Mouse (Mus musculus) left cerebral cortex, adult 2 months (tissue): ENCODE measurements at regions not wholly inside any gene's neighbourhood (a gene's known extent, or its start where the extent isn't known, plus 50 kb on each side); places are given as distances from the start of the nearest gene placed in this dataset.
A peak's percentile ranks its signal among the peaks of the same experiment; 100 is the strongest.

Source experiments
- DNase-seq, 2 experiments: peaks; one replicate each; pipeline ENCODE4 v3.0.0; 2021 to 2022; ENCODE audit warnings: low spot score in 2 of 2, mixed read lengths in 1 of 2; ENCODE audit errors: extremely low spot score in 1 of 2
- H3K27ac ChIP-seq: fragments of 200-600 bp; 2 replicates; pipeline ENCODE4 v1.8.1; 2022
- H3K4me3 ChIP-seq: fragments of 200-600 bp; 2 replicates; pipeline ENCODE4 v1.8.1; 2022
- CTCF ChIP-seq: fragments of 200-600 bp; IDR thresholded peaks from 2 replicates; pipeline ENCODE4 v1.8.1; 2022; ENCODE audit warnings: antibody characterized with exemption, mild to moderate bottlenecking, moderate library complexity
- intact Hi-C: fragments of 180-260 bp; cut with DNase I; formaldehyde crosslinking; loops from one replicate; pipeline ENCODE4 v1.15.1; 2025

DNA sequence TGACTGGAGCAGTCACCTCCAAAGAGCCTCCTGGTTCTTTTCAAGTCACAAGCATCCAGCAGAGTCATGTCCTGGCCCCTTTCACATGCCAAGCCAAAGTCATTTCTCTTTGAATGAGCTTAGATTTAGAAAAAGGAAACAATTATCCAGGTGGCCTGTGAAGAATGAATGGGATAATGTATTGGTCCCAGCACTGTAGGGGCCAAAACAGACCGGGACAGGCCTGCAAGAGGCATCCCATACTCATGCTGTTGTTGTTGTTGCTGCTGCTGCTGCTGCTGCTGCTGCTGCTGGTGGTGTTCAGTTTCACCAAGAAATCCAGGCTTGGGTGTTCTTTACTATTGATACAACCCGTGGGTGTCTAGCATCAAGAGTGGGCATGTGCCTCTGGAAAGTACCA is 113.1 kb upstream of the Mgme1 start:
- DNase-seq = no peak
- no peak for TF ChIP-seq CTCF

GRCm38 (mm10) chr2:144158256-144158655 is 112.2 kb upstream of the Mgme1 start:
- Histone ChIP-seq H3K4me3 (no peak overlapping the region), H3K27ac (no peak overlapping the region)
- TF ChIP-seq CTCF = no peak
- no peak for DNase-seq
- intact Hi-C loops = no loop called here

More for the DNA sequence above, 113.1 kb upstream of the Mgme1 start:
- Histone ChIP-seq H3K4me3 (no peak overlapping the region), H3K27ac (no peak overlapping the region)
- intact Hi-C loops = no loop called here

DNA sequence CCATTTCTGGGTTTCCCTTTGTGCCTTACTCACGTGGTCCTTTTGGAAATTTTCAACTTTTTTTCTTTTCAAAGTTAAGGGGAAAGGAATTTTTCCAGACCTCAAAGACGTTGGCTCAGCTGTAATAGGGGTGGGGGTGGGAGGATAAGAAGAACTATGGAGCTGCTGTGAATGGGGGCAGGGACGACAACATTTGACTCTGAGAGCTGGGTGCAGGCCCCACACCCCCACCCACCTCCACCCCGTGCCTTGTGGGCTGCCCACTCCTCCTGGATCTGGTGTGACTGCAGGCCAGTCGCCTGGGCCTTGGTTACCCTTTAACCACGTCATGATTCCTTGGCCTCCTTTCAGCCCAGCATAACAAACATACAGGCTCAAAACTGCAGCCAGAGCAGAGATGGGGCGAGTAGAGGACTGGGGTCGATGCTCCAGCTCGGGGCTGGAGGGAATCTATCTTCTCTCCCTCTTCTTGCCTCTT is 110.6 kb upstream of the Mgme1 start:
- no peak overlapping the region for H3K4me3 ChIP-seq
- DNase-seq = no peak
- intact Hi-C loops = loop anchor here (10.0 kb wide), 1 partner anchor 145 kb away; the partner anchor contains the start of gene Rrbp1
- no peak overlapping the region for H3K27ac ChIP-seq
- TF ChIP-seq CTCF = no peak

GRCm38 (mm10) chr2:144160434-144160833 is 110.0 kb upstream of the Mgme1 start:
- intact Hi-C loops = loop anchor here (10.0 kb wide), 1 partner anchor 146 kb away; the partner anchor contains the start of gene Rrbp1
- no peak overlapping the region for H3K27ac ChIP-seq
- DNase-seq = no peak
- no peak overlapping the region for H3K4me3 ChIP-seq
- no peak for TF ChIP-seq CTCF

DNA sequence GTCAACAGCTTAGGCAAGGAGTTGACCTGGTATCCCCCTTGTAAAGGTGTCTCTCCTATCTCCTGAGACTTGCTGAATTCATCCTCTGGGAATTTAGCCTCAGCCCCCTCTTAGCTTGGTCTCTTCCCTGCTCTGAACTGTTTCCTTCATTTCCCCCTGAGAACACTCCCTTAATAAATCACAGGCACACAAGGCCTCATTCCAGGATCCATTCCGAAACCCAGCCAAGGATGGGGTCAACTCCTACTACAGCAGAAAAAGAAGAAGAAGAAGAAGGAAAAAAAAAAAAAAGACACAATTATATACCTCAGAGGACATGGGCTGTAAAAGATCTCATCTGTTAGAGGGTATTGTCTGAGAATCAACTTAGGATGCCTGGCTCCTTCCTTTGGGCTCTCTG is 108.6 kb upstream of the Mgme1 start:
- no peak for TF ChIP-seq CTCF
- no peak overlapping the region for H3K4me3 ChIP-seq
- DNase-seq = no peak
- intact Hi-C loops = loop anchor here (10.0 kb wide), 1 partner anchor 147 kb away; the partner anchor contains the start of gene Rrbp1
- H3K27ac ChIP-seq = no peak overlapping the region

DNA sequence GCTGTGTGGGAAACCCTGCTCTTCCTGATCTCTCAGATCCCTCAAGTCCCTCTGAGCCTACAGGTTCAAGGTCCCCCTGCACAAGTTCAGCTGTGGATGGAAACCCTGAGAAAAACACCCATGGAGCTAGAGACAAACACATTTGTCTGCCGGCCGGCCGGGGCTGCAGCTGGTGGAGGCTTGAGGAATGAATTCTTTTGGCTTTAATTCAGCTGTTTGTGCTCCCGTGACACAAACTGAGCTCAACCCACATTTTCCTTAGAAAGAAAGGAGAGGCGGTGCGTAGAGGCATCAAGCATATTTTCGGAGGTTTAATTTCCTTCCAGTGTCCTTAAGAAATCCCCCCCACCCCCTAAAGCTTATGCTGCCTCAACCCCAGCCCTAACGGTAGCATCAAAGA is 106.4 kb upstream of the Mgme1 start:
- peak; percentile 25 to 30 for DNase-seq
- intact Hi-C loops = loop anchor here (10.0 kb wide), 1 partner anchor 149 kb away; the partner anchor contains the start of gene Rrbp1
- peak overlapping the region; percentile 99 for H3K27ac ChIP-seq
- no peak; the same call in 1 of the 2 replicates for TF ChIP-seq CTCF
- peak overlapping the region; percentile 60 for H3K4me3 ChIP-seq

- peak overlapping the region; percentile 60 for H3K4me3 ChIP-seq
- no peak for TF ChIP-seq CTCF
- DNase-seq = peak; percentile 74 to 78
- intact Hi-C loops = loop anchor here (10.0 kb wide), 1 partner anchor 150 kb away; the partner anchor contains the start of gene Rrbp1
- peak overlapping the region; percentile 99 for H3K27ac ChIP-seq
These were observed 105.3 kb upstream of the Mgme1 start for GRCm38 (mm10) chr2:144164986-144165821.

DNA sequence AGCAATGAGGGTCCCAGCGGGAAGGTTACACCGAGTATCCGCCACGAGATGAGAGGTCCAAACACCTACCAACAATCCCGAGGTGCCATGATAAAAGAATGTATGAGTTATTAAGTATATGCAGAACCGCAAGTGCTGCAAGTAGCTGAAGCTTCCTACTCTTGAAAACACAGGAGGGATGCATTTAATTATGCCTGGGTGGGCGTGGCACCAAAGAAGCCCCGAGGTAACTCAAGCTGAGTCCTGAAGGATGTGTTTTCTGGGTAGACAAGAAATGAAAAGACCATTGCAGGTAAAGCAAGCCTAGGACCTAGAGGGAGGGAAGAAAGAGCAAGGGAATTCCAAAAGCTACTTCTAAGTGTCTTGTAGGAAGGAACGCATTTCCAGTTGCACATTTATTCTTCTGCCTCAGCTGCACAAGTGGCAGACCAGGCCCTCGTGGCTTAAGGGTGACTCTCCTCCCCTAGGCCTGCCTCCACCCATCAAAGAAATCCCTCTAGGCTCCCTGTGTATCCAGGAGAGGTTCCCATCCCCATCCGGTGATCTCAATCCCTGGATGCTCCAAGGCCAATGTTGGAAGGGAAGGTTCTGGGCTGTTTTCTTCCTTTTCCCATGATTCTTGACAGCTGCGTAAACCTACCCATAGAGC is 104.2 kb upstream of the Mgme1 start:
- H3K27ac ChIP-seq = peak overlapping the region; percentile 99
- H3K4me3 ChIP-seq = peak overlapping the region; percentile 60
- TF ChIP-seq CTCF = no peak
- intact Hi-C loops = loop anchor here (10.0 kb wide), 1 partner anchor 151 kb away; the partner anchor contains the start of gene Rrbp1
- DNase-seq = no peak

- intact Hi-C loops = loop anchor here (10.0 kb wide), 2 partner anchors 155 to 285 kb away; partner anchors contain the start of gene Rrbp1
- Histone ChIP-seq H3K4me3 (no peak overlapping the region), H3K27ac (no peak overlapping the region)
- TF ChIP-seq CTCF = no peak
- DNase-seq = no peak
These were observed 100.8 kb upstream of the Mgme1 start for GRCm38 (mm10) chr2:144169576-144170178.

GRCm38 (mm10) chr2:144172100-144172770 is 98.2 kb upstream of the Mgme1 start:
- peak overlapping the region; percentile 59 for H3K4me3 ChIP-seq
- TF ChIP-seq CTCF = no peak
- peak overlapping the region; percentile 75 for H3K27ac ChIP-seq
- intact Hi-C loops = loop anchor here (10.0 kb wide), 1 partner anchor 283 kb away; no protein-coding TSS in a partner anchor
- peak; percentile 75 to 80 for DNase-seq
